17 mouse cellular contexts compared by ENCODE assay signal in genomic region chr7:127360265-127360664, GRCm38 (mm10).
"Had no signal": no experiment of that assay in that cellular context is flagged by ENCODE, and none has a peak within 500 bp of the region (broad histone marks: within the 10 kb centered on the region; RNA-seq: fewer than 3 reads in every experiment).

No protein-coding gene starts in this region.

- ATAC-seq: liver, postnatal 0 days; lung, postnatal 0 days; midbrain, embryonic 15.5 days had no signal

- H3K36me3 ChIP-seq: liver, embryonic 15.5 days; lung, embryonic 15.5 days; midbrain, embryonic 12.5 days; midbrain, embryonic 15.5 days; neural tube, embryonic 12.5 days had no signal

- DNase-seq: liver, postnatal 0 days; lung, adult 2 months; lung, postnatal 14 days; lung, postnatal 36 days; right cerebral cortex, postnatal 14 days; spleen, adult 18-20 months; thymus, adult 2 months; thymus, postnatal 25 days; thymus, postnatal 4 days had no signal

- H3K9ac ChIP-seq: liver, embryonic 15.5 days; liver, postnatal 0 days; lung, embryonic 15.5 days; midbrain, embryonic 12.5 days; midbrain, embryonic 15.5 days; neural tube, embryonic 12.5 days had no signal

- H3K4me3 ChIP-seq: liver, embryonic 15.5 days; lung, embryonic 15.5 days; megakaryocyte, embryonic 14.5 days; midbrain, embryonic 12.5 days; midbrain, embryonic 15.5 days; neural tube, embryonic 12.5 days had no signal

- H3K4me2 ChIP-seq: liver, embryonic 15.5 days; lung, embryonic 15.5 days; midbrain, embryonic 12.5 days; midbrain, embryonic 15.5 days; neural tube, embryonic 12.5 days had no signal

- H3K27ac ChIP-seq: liver, embryonic 15.5 days; lung, embryonic 15.5 days; macrophage; midbrain, embryonic 12.5 days; midbrain, embryonic 15.5 days; neural tube, embryonic 12.5 days had no signal

- H3K9me3 ChIP-seq: liver, embryonic 15.5 days; lung, embryonic 15.5 days; megakaryocyte, embryonic 14.5 days; midbrain, embryonic 12.5 days; midbrain, embryonic 15.5 days; neural tube, embryonic 12.5 days had no signal
